Mouse (Mus musculus) forebrain, embryonic 14.5 days (tissue): ENCODE measurements around the gene Kcnv2. TPM values are rescaled to one million over a fixed set of nuclear protein-coding genes. Genes with fewer than 3 reads are reported as not detected.
A peak's percentile ranks its signal among the peaks of the same experiment; 100 is the strongest.

Experiments used
- ATAC-seq: fragments of 200-750 bp; cut with Nextera tagmentation; 2 replicates; pipeline ENCODE4 v1.8.0; 2017; ENCODE audit warnings: mild to moderate bottlenecking, moderate library complexity
- DNase-seq: peaks from one replicate; pipeline ENCODE4 v3.0.0-alpha.2; 2015; ENCODE audit warnings: low spot score
- H3K27ac ChIP-seq: fragments of 300-500 bp; sonication (generic); 2 replicates; pipeline ENCODE4 v1.5.1; 2014; ENCODE audit warnings: low read depth, mild to moderate bottlenecking, control low read depth, low read length, moderate library complexity
- H3K27me3 ChIP-seq: fragments of 300-500 bp; sonication (generic); replicated peaks from 2 replicates; pipeline ENCODE4 v1.6.1; 2014; ENCODE audit warnings: low read length, control low read depth, mixed read lengths; ENCODE audit not compliant: control insufficient read depth, insufficient read depth
- H3K36me3 ChIP-seq: fragments of 300-500 bp; sonication (generic); 2 replicates; pipeline ENCODE4 v1.6.1; 2014; ENCODE audit warnings: low read length, control low read depth; ENCODE audit not compliant: control insufficient read depth, insufficient read depth
- H3K4me1 ChIP-seq: fragments of 300-500 bp; sonication (generic); 2 replicates; pipeline ENCODE4 v1.6.1; 2014; ENCODE audit warnings: antibody characterized with exemption, low read length, control low read depth; ENCODE audit not compliant: control insufficient read depth, insufficient read depth
- H3K4me2 ChIP-seq: fragments of 300-500 bp; sonication (generic); 2 replicates; pipeline ENCODE4 v1.6.1; 2014; ENCODE audit warnings: mild to moderate bottlenecking, control low read depth, low read length
- H3K4me3 ChIP-seq: fragments of 300-500 bp; sonication (generic); 2 replicates; pipeline ENCODE4 v1.5.1; 2014; ENCODE audit warnings: low read depth, low read length, control low read depth
- H3K9ac ChIP-seq: fragments of 300-500 bp; sonication (generic); 2 replicates; pipeline ENCODE4 v1.6.1; 2014; ENCODE audit warnings: mild to moderate bottlenecking, low read length, control low read depth, moderate library complexity
- H3K9me3 ChIP-seq: fragments of 300-500 bp; sonication (generic); replicated peaks from 2 replicates; pipeline ENCODE4 v1.6.1; 2016; ENCODE audit warnings: low read length, control low read depth, mixed read lengths; ENCODE audit not compliant: control insufficient read depth
- WGBS: fragments of 180-500 bp; shearing (Covaris S2); extraction: QIAGEN DNeasy Blood & Tissue Kit; methylation state at CpG from one replicate; pipeline ENCODE4 v1.1.7; 2014; 5-methylcytosine and 5-hydroxymethylcytosine counted together
- polyA plus RNA-seq: library from polyadenylated mRNA; unstranded; fragments of >200 nt; fragmentation: Nextera tagmentation; extraction: Ambion mirVana; gene quantifications from 2 replicates; pipeline ENCODE4 v1.2.1, GENCODE M21; 2014

Kcnv2 gene
- polyA plus RNA-seq, 1 experiment from 2014 or later = not detected

DNA sequence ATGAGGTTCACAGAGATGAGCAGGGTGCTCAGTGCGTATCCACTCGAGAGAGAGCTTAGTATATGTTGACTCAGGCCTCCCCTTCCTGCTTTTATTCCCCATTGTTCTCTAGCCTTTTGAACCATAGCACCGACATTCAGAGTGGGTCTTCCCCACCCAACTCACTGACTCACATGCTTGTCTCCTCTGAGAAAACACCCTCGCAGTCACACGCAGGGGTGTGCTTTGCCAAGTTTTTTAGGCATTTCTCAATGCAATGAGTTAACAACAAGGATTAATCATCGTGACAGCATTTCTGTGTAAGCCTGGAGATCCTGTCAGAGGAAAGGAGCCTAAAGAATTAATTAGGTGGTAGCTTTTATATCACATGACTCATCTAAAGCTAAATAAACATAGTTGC lies 29.3 kb downstream of the Kcnv2 start:
- Histone ChIP-seq H3K36me3 (no peaks in the 10 kb centered on the region), H3K27ac (no peak overlapping the region), H3K4me3 (no peak overlapping the region), H3K9ac (no peak overlapping the region), H3K9me3 (no peaks in the 10 kb centered on the region), H3K4me1 (no peaks in the 10 kb centered on the region), H3K27me3 (no peaks in the 10 kb centered on the region), H3K4me2 (no peak overlapping the region)
- 63% methylated on average over 6 of the region's 6 CpGs for WGBS
- no peak for DNase-seq
- no peak for ATAC-seq

DNA sequence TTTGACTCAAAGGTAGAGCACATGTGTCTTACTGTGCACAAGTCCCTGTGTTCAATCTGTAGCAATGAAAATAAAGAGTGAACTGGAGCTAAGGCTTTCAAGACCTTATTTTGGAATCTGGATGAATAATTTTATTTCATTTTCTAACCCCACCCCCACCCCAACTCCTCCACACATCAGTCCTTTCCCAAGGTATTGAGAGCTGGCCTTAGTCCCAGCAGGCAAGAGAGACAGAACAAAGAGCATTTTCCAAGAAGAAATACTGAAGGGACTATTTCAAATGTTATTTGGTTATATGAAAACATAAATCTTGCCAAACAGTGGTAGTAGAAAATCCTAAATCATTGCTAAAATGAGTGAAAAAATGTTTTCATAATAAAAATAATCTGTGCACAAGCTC lies 38.0 kb downstream of the Kcnv2 start:
- H3K9me3 ChIP-seq = no peaks in the 10 kb centered on the region
- peaks cover 4% of the 10 kb centered on the region for H3K4me1 ChIP-seq
- H3K4me2 ChIP-seq = no peak overlapping the region
- no peak overlapping the region for H3K9ac ChIP-seq
- H3K4me3 ChIP-seq = no peak overlapping the region
- no peaks in the 10 kb centered on the region for H3K27me3 ChIP-seq
- no peaks in the 10 kb centered on the region for H3K36me3 ChIP-seq
- H3K27ac ChIP-seq = no peak overlapping the region
- ATAC-seq (no peak), DNase-seq (no peak)

DNA sequence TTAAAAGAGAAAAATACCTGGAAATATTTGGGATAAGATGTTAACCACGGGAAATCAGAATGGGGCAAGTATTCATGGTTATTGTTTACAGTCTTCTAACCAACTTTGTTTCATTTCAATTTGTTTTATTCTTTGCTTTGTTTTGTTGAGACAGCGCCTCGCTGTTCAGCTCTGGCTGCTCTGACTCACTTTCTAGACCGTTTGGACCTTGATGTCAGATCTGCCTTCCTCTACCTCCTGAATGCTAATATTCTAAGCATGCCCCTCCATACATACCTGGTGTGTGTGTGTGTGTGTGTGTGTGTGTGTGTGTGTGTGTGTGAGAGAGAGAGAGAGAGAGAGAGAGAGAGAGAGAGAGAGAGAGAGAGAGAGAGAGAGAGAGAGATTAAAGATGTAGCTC lies 41.5 kb downstream of the Kcnv2 start:
- no peak for ATAC-seq
- DNase-seq = no peak
- 45% methylated on average over 4 of the region's 4 CpGs for WGBS

DNA sequence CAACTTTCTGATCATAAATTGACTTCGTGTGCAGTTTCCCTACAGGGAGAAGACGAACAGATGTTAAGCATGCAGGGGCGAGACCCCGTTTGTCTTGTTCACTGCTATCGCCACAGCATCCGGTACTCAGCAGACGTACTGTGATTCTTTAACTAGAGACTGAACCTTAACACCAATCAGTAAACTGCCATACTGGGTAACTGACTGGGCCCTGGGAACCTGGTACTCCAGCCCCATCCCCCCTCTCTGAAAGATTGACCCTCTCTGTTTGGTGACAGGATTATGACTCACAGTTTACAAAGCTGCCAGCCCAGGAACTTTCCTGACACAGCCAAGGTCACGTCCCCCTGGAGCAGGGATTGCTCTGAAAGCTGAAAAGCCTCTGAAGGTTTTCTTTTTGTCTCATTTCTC lies 42.1 kb downstream of the Kcnv2 start:
- peak; percentile 74 for ATAC-seq
- Histone ChIP-seq H3K27ac (no peak overlapping the region), H3K9ac (no peak overlapping the region; the same call in 1 of the 2 replicates)

More for the DNA sequence above, 41.5 kb downstream of the Kcnv2 start:
- Histone ChIP-seq H3K4me2 (0 out of 2 replicates have a peak overlapping the region, but pooled peaks have one; percentile 36), H3K9ac (no peak overlapping the region), H3K27me3 (no peaks in the 10 kb centered on the region), H3K4me3 (no peak overlapping the region), H3K27ac (no peak overlapping the region), H3K36me3 (no peaks in the 10 kb centered on the region), H3K4me1 (peaks cover 4% of the 10 kb centered on the region), H3K9me3 (no peaks in the 10 kb centered on the region)

DNA sequence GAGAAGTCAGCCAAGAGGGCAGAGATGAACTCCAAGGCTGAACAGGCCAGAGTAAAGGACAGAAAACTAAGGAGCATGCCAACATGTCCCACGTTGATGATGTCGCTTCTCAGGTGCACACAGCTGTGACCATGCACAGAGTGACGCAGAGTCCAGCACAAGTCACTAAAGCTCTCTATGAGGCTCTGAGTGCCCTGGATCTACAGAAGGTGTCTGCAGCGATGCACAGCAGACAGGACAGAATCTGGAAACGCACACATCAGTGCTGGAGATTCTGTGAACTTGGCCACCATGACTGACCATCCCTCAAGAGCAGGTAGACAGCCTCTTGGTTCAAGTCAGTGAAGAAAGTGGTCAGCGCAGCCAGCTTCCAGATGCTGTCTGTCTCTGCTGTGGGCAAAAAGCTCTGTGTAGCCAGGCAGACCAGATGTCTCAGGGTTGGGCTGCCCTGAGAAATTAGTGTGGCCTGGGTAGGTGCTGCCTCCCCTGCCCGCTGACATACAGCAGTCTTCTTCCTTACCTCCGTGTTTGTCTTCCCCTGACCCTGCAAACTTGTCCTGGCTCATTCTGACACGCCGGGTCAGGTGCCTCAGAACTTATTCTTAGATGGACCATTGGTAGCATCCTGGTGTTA lies 43.8 kb downstream of the Kcnv2 start:
- H3K27ac ChIP-seq = no peak overlapping the region
- 83% methylated on average over 10 of the region's 10 CpGs for WGBS

More for the DNA sequence above, 42.1 kb downstream of the Kcnv2 start:
- no peaks in the 10 kb centered on the region for H3K36me3 ChIP-seq
- H3K9me3 ChIP-seq = no peaks in the 10 kb centered on the region
- DNase-seq = peak; percentile 53
- WGBS = 29% methylated on average over 8 of the region's 8 CpGs
- peaks cover 4% of the 10 kb centered on the region for H3K4me1 ChIP-seq
- H3K4me2 ChIP-seq = peak overlapping the region; percentile 36; the same call in 1 of the 2 replicates
- no peak overlapping the region for H3K4me3 ChIP-seq
- H3K27me3 ChIP-seq = no peaks in the 10 kb centered on the region

DNA sequence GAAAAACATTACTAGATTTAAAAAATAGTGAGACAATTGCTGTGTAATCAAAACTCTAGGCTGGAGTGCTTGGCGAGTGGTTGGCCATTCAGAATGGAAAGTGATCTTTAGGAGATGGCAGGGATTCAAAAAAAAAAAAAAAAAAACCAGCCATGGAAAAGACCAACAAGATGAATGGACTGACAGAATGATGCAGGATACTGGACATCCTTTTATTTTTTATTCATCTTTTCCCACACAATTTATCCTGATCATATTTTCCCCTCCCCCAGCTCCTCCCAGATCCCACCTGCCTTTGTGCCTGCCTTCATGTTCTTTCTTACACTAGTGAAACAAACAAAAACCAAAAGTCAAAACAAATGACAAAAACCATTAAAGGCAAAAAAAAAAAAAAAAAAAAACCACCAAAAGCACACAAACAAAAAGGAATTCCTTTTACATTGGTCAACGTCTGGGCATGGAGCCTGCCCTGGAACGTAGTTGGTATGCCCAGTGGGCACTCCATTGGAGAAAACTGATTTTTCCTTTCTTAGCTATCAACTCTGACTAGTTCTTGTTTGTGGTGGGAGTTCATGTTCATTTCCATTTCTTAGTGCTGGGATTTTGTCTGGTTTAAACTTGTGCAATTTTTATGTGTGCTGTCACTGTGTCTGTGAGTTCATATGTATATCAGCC lies 47.2 kb downstream of the Kcnv2 start:
- Histone ChIP-seq H3K4me1 (peaks cover 1% of the 10 kb centered on the region), H3K27ac (no peak overlapping the region), H3K27me3 (no peaks in the 10 kb centered on the region), H3K4me3 (no peak overlapping the region), H3K9me3 (no peaks in the 10 kb centered on the region), H3K36me3 (no peaks in the 10 kb centered on the region), H3K9ac (no peak overlapping the region), H3K4me2 (no peak overlapping the region)
- WGBS = 67% methylated on average over 3 of the region's 3 CpGs
- DNase-seq (no peak), ATAC-seq (no peak)

More for the DNA sequence above, 43.8 kb downstream of the Kcnv2 start:
- Histone ChIP-seq H3K9ac (no peak overlapping the region), H3K4me2 (no peak overlapping the region), H3K36me3 (no peaks in the 10 kb centered on the region), H3K27me3 (no peaks in the 10 kb centered on the region), H3K4me3 (no peak overlapping the region), H3K4me1 (peaks cover 4% of the 10 kb centered on the region), H3K9me3 (no peaks in the 10 kb centered on the region)
- ATAC-seq (no peak), DNase-seq (no peak)

DNA sequence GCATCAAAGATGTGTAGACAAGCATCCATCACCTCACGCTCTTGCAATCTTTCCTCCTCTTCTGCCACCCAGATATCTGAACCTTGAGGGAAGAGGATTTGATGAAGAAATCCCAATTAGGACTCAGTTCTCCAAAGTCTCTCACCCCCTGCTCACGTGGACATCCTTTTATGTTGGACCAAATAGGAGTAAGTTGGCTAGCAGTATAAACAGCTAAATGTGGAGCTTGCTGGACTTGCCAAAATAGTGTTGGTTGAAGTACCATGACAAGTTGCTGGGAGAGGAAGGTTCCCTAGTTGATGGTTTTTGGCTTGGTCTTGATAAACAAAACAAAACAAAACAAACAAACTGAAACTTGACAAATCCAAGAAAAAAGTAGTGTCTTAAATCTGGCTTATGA lies 47.8 kb downstream of the Kcnv2 start:
- Histone ChIP-seq H3K9me3 (no peaks in the 10 kb centered on the region), H3K4me3 (no peak overlapping the region), H3K4me2 (no peak overlapping the region), H3K4me1 (no peaks in the 10 kb centered on the region), H3K27ac (no peak overlapping the region), H3K36me3 (no peaks in the 10 kb centered on the region), H3K27me3 (no peaks in the 10 kb centered on the region), H3K9ac (no peak overlapping the region)
- DNase-seq (no peak), ATAC-seq (no peak)
- 85% methylated on average over 2 of the region's 2 CpGs for WGBS

DNA sequence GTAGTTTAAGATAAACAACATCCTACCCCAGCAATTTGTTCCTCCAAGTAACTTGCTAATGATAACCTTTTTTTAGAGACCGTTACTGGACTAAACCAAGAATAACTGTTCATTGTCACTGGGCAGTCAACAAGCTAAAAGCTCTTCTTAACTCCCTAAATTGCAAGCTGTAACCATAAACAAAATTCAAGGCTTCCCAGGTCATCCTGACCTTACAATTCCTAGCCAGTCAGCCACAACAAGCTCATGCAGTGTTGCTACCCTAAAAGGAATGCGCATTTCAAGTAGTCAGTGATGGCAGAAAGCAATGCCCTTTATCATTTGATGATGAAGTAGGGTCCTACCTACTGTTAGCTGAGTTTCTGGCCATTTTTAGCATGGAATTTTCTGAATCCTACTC lies 48.4 kb downstream of the Kcnv2 start:
- no peak for DNase-seq
- Histone ChIP-seq H3K36me3 (no peaks in the 10 kb centered on the region), H3K27ac (no peak overlapping the region), H3K4me2 (no peak overlapping the region), H3K4me1 (no peaks in the 10 kb centered on the region), H3K4me3 (no peak overlapping the region), H3K9me3 (no peaks in the 10 kb centered on the region), H3K27me3 (no peaks in the 10 kb centered on the region), H3K9ac (no peak overlapping the region)
- no peak for ATAC-seq
- WGBS = 92% methylated on average over 2 of the region's 2 CpGs

DNA sequence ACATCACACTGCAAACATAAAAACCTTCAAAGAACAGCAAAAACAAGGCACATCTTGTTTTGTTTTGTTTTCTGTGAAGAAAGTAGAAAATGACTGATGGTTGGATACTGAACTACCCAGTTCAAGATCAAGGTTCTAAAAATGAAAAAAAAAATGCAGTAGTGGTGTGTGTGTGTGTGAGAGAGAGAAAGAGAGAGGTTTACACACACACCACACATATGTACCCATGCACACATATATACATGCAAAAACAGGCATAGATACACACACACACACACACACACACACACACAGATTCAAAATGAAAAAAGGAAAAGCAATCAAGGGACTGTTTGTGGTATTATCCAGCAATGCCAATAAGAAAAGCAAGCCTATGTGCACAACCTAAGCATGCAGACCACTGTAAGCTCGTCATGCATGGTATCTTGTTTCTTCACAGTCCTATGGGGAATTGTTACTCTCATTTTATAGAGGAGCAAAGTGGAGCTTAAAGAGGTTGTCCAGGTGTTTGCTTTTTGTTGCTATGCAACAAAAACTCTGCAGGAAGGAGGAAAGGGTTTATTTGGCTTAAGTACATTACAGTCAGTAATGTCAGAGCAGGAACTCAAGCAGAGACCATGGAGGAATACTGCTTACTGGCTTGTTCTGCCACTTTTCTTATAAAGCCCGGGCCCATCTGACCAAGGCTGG lies 57.5 kb downstream of the Kcnv2 start:
- Histone ChIP-seq H3K27me3 (no peaks in the 10 kb centered on the region), H3K4me2 (no peak overlapping the region), H3K9me3 (no peaks in the 10 kb centered on the region), H3K4me3 (no peak overlapping the region), H3K27ac (no peak overlapping the region), H3K9ac (no peak overlapping the region), H3K36me3 (no peaks in the 10 kb centered on the region; the same call in 1 of the 2 replicates), H3K4me1 (no peaks in the 10 kb centered on the region)
- ATAC-seq (no peak), DNase-seq (no peak)
- WGBS = 83% methylated on average over 2 of the region's 2 CpGs
